Mouse (Mus musculus): ENCODE data around the gene App. TPM values are rescaled to one million over a fixed set of nuclear protein-coding genes. Genes with fewer than 3 reads are reported as not detected.
A peak's percentile ranks its signal among the peaks of the same experiment; 100 is the strongest.

App gene
- polyA plus RNA-seq, 1 experiment from 2014 or later: 94.7 TPM

GRCm38 (mm10) chr16:85130861-85131556, 42.6 kb downstream of the App start:
- Histone ChIP-seq H3K27me3 (ENCODE audit: low read depth, poor library complexity, severe bottlenecking) (no peaks in the 10 kb centered on the region), H3K9me3 (replicated peaks) (no peaks in the 10 kb centered on the region), H3K4me3 (no peak overlapping the region), H3K27ac (0 out of 2 replicates have a peak overlapping the region, but pooled peaks have one; percentile 40), H3K4me1 (peaks cover 79% of the 10 kb centered on the region), H3K36me3 (0 out of 2 replicates have a peak, but pooled peaks cover 4% of the 10 kb centered on the region)
- DNase-seq (ENCODE audit: low spot score): no peak
- 84% methylated on average over 7 of the region's 7 CpGs for WGBS

DNA sequence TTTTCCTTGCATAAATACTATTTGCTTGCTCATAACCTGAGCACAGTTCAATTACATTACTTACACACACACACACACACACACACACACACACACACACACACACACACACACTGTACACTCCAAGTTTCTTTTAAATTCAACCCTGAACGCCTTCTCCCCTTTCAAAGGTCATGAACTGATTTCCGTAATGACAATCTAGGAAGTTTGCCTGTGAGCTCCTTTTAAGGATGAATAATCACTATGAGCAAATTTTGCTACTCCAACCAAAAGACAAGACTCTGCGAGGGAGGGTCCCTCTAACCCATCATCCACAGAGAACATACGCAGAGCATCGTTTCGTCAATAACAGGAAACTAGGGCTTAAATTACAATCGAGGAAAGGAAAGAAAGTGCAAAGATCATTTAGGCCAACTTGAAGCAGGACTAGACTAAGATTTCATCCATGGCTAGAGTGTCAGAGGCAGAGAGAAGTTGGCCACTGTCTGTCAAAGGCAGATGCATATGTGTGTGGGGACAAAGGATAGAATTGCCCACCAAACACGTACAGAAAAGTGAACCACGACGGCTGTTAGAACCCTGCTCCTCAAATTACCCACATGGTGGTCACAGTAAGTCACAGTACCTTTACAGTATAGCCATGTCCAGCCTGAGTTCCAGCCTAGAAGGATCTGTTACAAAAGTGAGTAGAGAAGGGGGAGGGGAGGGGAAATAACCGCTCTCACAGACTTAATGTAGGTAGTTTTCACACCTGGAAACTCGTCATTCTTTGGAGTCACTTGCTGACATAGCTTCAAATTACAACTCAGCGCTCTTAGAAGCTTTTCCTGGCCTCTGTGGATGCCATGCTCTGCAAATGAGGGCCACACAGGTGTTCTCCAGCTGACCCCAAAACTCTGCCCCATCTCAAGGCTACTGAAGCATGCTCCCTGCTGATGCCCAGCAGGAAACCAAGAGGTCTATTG, 44.6 kb downstream of the App start:
- Histone ChIP-seq H3K36me3 (peaks cover 11% of the 10 kb centered on the region; the same call in 1 of the 2 replicates), H3K9me3 (replicated peaks) (no peaks in the 10 kb centered on the region), H3K27ac (peak overlapping the region; percentile 83), H3K4me1 (peaks cover 72% of the 10 kb centered on the region), H3K27me3 (ENCODE audit: low read depth, poor library complexity, severe bottlenecking) (no peaks in the 10 kb centered on the region), H3K4me3 (peak overlapping the region; percentile 22; the same call in 1 of the 2 replicates)
- WGBS: 16% methylated on average over 13 of the region's 13 CpGs
- peak; percentile 76 for DNase-seq (ENCODE audit: low spot score)

DNA sequence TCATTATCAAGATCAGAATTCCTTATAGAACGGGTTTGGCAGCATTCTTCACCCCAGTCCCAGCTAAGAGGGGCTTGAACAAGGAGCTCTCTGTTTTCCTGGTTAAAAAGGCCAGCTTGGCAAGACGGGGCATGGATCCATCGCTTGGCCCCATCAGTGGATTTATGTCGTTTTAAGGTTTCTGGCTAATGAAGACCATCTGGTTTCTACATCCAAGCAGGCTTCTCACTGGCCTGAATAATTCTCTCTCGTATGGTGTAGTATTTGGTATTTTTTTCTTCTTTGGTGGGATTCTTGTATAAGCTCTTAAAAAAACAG, 45.3 kb downstream of the App start:
- H3K4me3 ChIP-seq: no peak overlapping the region; the same call in 1 of the 2 replicates
- H3K36me3 ChIP-seq: peaks cover 11% of the 10 kb centered on the region; the same call in 1 of the 2 replicates
- DNase-seq (ENCODE audit: low spot score): peak; percentile 60
- H3K27me3 ChIP-seq (ENCODE audit: low read depth, poor library complexity, severe bottlenecking): no peaks in the 10 kb centered on the region
- peaks cover 65% of the 10 kb centered on the region for H3K4me1 ChIP-seq
- H3K9me3 ChIP-seq (replicated peaks): no peaks in the 10 kb centered on the region
- H3K27ac ChIP-seq: peak overlapping the region; percentile 81
- 4% methylated on average over 5 of the region's 5 CpGs for WGBS

DNA sequence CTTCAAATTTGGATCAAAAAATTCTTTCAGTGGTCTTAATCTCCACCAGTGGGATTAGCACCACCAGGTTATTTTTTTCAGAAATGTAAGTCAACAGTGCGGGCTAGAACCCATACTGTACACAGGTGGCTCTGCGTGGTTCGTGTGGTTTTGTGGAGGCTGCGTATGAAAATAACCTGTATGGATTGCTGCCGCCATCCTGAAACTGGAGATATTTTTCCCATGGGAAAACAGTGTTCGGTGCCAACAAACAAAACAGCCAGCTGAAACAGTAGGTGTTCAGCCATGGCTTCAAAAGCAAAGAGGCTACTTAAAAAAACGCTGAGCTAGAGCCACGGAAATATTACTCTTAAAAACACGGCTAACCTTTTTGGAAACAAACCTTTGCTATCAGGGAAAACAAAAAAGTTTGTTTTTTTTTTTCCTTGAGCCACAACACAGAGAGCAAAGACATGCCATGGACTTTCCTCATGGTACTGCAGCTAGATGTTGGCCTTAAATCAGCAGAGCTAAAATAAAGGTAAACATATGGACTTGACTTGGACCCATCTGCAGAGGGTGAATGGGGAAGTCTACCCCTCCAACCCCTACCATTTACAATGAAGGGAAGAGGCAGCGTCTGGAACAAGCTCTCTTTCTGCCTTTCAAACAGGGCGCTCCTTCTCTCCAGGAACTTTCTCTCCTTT, 45.8 kb downstream of the App start:
- H3K4me1 ChIP-seq: peaks cover 60% of the 10 kb centered on the region
- H3K4me3 ChIP-seq: no peak overlapping the region; the same call in 1 of the 2 replicates
- WGBS: 75% methylated on average over 11 of the region's 11 CpGs
- H3K9me3 ChIP-seq (replicated peaks): no peaks in the 10 kb centered on the region
- H3K27me3 ChIP-seq (ENCODE audit: low read depth, poor library complexity, severe bottlenecking): no peaks in the 10 kb centered on the region
- H3K27ac ChIP-seq: peak overlapping the region; percentile 81
- DNase-seq (ENCODE audit: low spot score): peak; percentile 30
- peaks cover 11% of the 10 kb centered on the region; the same call in 1 of the 2 replicates for H3K36me3 ChIP-seq

DNA sequence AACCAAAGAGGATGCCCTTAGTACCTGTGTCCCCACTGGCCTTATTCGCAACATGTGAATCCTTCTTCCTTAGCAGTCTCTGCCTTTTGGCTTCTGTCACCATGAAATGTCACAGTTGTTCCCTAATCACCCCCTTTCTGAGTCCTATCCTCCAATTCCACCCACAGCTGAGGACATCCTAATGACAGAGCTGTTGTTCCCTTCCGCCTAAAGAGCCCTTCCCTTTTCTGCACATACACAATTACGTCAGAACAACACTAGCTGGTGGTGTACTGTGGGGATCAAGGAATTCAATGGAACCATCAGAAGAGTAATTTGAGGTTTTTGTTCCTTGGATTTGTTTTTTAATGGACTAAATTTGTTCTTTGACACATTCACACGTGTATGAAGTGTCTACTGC, 48.9 kb downstream of the App start:
- no peak overlapping the region for H3K4me3 ChIP-seq
- H3K36me3 ChIP-seq: peaks cover 12% of the 10 kb centered on the region
- DNase-seq (ENCODE audit: low spot score): no peak
- no peaks in the 10 kb centered on the region for H3K27me3 ChIP-seq (ENCODE audit: low read depth, poor library complexity, severe bottlenecking)
- peaks cover 31% of the 10 kb centered on the region for H3K4me1 ChIP-seq
- H3K9me3 ChIP-seq (replicated peaks): no peaks in the 10 kb centered on the region
- 90% methylated on average over 4 of the region's 4 CpGs for WGBS
- no peak overlapping the region for H3K27ac ChIP-seq

GRCm38 (mm10) chr16:85121983-85122382, 51.6 kb downstream of the App start:
- no peak for DNase-seq (ENCODE audit: low spot score)
- no peaks in the 10 kb centered on the region for H3K9me3 ChIP-seq (replicated peaks)

GRCm38 (mm10) chr16:85118916-85119315, 54.6 kb downstream of the App start:
- H3K27me3 ChIP-seq (ENCODE audit: low read depth, poor library complexity, severe bottlenecking): no peaks in the 10 kb centered on the region
- peaks cover 27% of the 10 kb centered on the region for H3K36me3 ChIP-seq
- no peaks in the 10 kb centered on the region for H3K9me3 ChIP-seq (replicated peaks)
- no peaks in the 10 kb centered on the region; the same call in 1 of the 2 replicates for H3K4me1 ChIP-seq
- WGBS: 94% methylated on average over 6 of the region's 6 CpGs
- H3K4me3 ChIP-seq: no peak overlapping the region
- no peak overlapping the region for H3K27ac ChIP-seq
- DNase-seq (ENCODE audit: low spot score): no peak

More at GRCm38 (mm10) chr16:85121983-85122382, 51.6 kb downstream of the App start:
- Histone ChIP-seq H3K27ac (no peak overlapping the region), H3K36me3 (peaks cover 26% of the 10 kb centered on the region), H3K4me3 (no peak overlapping the region), H3K4me1 (peaks cover 5% of the 10 kb centered on the region), H3K27me3 (ENCODE audit: low read depth, poor library complexity, severe bottlenecking) (no peaks in the 10 kb centered on the region)
- 88% methylated on average over 5 of the region's 5 CpGs for WGBS

GRCm38 (mm10) chr16:85117541-85117940, 56.0 kb downstream of the App start:
- no peaks in the 10 kb centered on the region for H3K4me1 ChIP-seq
- H3K36me3 ChIP-seq: peaks cover 27% of the 10 kb centered on the region
- no peak for DNase-seq (ENCODE audit: low spot score)
- WGBS: 65% methylated on average over 1 of the region's 1 CpGs
- H3K27ac ChIP-seq: no peak overlapping the region
- no peak overlapping the region for H3K4me3 ChIP-seq
- H3K27me3 ChIP-seq (ENCODE audit: low read depth, poor library complexity, severe bottlenecking): no peaks in the 10 kb centered on the region
- no peaks in the 10 kb centered on the region for H3K9me3 ChIP-seq (replicated peaks)

- no peaks in the 10 kb centered on the region for H3K27me3 ChIP-seq (ENCODE audit: low read depth, poor library complexity, severe bottlenecking)
- H3K36me3 ChIP-seq: peaks cover 27% of the 10 kb centered on the region
- H3K9me3 ChIP-seq (replicated peaks): no peaks in the 10 kb centered on the region
- no peak overlapping the region for H3K27ac ChIP-seq
- 93% methylated on average over 5 of the region's 5 CpGs for WGBS
- DNase-seq (ENCODE audit: low spot score): no peak
- no peak overlapping the region for H3K4me3 ChIP-seq
- H3K4me1 ChIP-seq: peaks cover 2% of the 10 kb centered on the region
Observed at GRCm38 (mm10) chr16:85115837-85116236, 57.7 kb downstream of the App start.

- Histone ChIP-seq H3K9me3 (replicated peaks) (no peaks in the 10 kb centered on the region), H3K27me3 (ENCODE audit: low read depth, poor library complexity, severe bottlenecking) (no peaks in the 10 kb centered on the region), H3K27ac (no peak overlapping the region), H3K4me1 (peaks cover 13% of the 10 kb centered on the region), H3K36me3 (peaks cover 23% of the 10 kb centered on the region), H3K4me3 (no peak overlapping the region)
- 96% methylated on average over 1 of the region's 1 CpGs for WGBS
- DNase-seq (ENCODE audit: low spot score): no peak
Observed at GRCm38 (mm10) chr16:85114742-85115141, 58.8 kb downstream of the App start.

DNA sequence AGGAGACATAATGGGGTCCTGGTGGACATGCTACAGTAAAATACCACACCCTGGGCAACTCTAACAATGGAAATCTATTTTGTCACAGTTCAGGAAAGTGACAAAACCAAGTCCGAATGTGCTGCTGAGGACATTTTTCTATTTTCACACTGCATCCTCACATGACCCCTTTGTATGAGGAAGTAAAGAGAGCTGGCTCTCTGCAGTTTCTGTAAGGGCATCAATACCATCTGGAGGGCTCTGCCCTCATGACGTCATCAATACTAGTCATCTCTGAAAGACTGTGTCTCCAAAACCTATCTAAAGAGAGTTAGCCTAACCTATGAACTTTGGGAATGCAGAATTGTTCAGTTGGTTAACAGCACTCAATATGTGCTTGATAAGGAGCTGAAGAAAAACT, 59.6 kb downstream of the App start:
- Histone ChIP-seq H3K4me1 (peaks cover 13% of the 10 kb centered on the region), H3K36me3 (peaks cover 15% of the 10 kb centered on the region), H3K27me3 (ENCODE audit: low read depth, poor library complexity, severe bottlenecking) (no peaks in the 10 kb centered on the region), H3K4me3 (no peak overlapping the region), H3K9me3 (replicated peaks) (no peaks in the 10 kb centered on the region), H3K27ac (no peak overlapping the region)
- DNase-seq (ENCODE audit: low spot score): peak; percentile 17
- WGBS: 94% methylated on average over 2 of the region's 2 CpGs

DNA sequence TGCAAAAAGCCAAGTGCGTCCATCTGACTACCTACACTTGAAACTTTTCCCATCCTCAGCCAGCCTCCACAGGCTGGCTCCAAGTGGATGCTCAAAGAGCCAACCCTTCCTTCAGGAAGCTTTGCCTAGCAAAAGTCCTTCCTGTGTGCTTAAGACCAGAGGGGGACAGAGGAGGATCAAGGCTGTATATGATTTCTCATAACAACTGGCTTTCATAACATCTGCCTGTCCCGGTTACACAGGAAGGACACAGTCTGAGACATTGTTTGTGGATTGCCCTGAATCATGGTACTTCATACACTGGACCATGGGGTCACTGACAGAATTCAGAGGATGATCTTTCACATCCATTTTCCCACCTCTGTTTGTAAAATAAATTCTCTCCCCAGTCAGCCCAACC, 61.3 kb downstream of the App start:
- Histone ChIP-seq H3K27me3 (ENCODE audit: low read depth, poor library complexity, severe bottlenecking) (no peaks in the 10 kb centered on the region), H3K4me1 (peaks cover 13% of the 10 kb centered on the region), H3K27ac (no peak overlapping the region), H3K4me3 (no peak overlapping the region), H3K9me3 (replicated peaks) (no peaks in the 10 kb centered on the region), H3K36me3 (peaks cover 7% of the 10 kb centered on the region; the same call in 1 of the 2 replicates)
- DNase-seq (ENCODE audit: low spot score): peak; percentile 20
- 90% methylated on average over 2 of the region's 2 CpGs for WGBS
